Mouse (Mus musculus) granulocyte monocyte progenitor cell, adult 5-6 weeks (primary cell): ENCODE measurements around the gene Mesp1. TPM values are rescaled to one million over a fixed set of nuclear protein-coding genes. Genes with fewer than 3 reads are reported as not detected.
"Not testable (repeated sequence)": the region's sequence is repeated elsewhere in the genome, so short reads cannot be mapped to it uniquely, and the experiment has no call there.

ENCODE experiments used
- ATAC-seq: replicated peaks from 2 replicates; pipeline ENCODE4 v1.8.0; 2016; ENCODE audit warnings: mild to moderate bottlenecking, moderate TSS enrichment, inconsistent platforms; ENCODE audit not compliant: poor library complexity, severe bottlenecking
- total RNA-seq, 2 experiments: library from RNA; stranded (forward) in 1 of 2; stranded (reverse) in 1 of 2; fragments of 200-712, 200-1000 nt in 1 of 2; fragments of >200 nt in 1 of 2; fragmentation: Nextera tagmentation in 1 of 2; gene quantifications; 2 replicates each; pipeline ENCODE4 v1.2.3; 2014 to 2017

Gene Mesp1
- total RNA-seq, 2 experiments from 2014 or later: not detected

DNA sequence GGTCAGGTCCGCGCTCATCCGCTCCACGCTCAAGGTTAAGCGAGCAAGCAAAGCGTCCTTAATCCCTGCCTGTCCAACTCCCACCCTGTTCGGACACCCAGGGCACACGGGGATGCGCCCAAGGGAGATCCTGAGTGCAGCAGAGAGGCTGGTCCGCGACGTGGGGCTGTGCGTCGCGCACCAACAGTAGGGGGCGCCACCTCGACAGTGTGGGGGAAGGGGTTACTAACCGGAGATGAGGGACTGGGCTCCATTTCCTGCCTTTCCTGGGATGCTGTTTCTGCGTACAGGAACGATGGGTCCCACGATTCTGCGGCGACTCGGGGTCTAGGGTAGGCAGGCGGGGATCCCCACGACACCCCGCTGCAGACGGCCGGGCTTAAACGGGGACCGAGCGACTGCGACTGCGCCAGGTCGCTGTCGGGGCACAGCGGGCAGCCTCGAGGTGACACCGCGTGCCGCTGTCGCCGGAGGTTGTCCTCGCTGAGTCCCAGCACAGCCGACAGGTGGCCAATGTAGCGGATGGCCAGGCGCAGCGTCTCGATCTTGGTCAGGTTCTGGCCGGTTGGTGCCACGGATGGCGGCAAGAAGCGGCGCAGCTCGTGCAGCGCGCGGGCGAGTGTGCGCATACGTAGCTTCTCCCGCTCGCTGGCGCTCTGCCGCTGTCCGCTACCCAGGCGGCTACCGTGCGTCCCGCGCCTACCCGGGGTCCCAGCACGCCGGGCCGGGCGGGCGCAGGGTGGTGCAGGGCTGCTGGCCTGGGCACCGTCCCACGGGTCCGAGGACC, 760 bp downstream of the Mesp1 start:
- peak; percentile 55 for ATAC-seq

GRCm38 (mm10) chr7:79789812-79790211, 3.8 kb downstream of the Mesp1 start:
- ATAC-seq: not testable (repeated sequence)

DNA sequence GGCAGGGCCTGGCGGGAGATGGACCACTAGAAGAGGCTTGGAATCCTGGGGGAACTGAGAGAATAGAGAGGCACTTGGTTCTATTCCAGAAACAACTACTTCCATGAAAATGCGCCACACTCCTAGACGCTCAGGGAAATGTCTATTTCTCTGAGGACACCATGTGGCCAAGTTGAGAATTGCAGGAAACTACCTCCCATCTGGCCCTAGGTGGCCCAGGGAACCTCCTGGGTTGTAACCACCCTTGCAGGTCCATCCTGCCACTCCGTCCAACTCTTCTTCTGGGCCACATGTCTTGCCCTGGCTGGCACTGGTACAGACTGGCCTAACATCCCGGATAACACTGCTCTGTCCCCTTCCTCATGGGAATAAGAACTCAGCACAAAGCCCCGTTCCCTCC, 7.3 kb downstream of the Mesp1 start:
- ATAC-seq: peak; percentile 75

- ATAC-seq: no peak
Measured at GRCm38 (mm10) chr7:79782516-79782855, 11.1 kb downstream of the Mesp1 start.

GRCm38 (mm10) chr7:79781826-79782515, 11.6 kb downstream of the Mesp1 start:
- ATAC-seq: no peak

GRCm38 (mm10) chr7:79780647-79781626, 12.7 kb downstream of the Mesp1 start:
- peak; percentile 84 for ATAC-seq

DNA sequence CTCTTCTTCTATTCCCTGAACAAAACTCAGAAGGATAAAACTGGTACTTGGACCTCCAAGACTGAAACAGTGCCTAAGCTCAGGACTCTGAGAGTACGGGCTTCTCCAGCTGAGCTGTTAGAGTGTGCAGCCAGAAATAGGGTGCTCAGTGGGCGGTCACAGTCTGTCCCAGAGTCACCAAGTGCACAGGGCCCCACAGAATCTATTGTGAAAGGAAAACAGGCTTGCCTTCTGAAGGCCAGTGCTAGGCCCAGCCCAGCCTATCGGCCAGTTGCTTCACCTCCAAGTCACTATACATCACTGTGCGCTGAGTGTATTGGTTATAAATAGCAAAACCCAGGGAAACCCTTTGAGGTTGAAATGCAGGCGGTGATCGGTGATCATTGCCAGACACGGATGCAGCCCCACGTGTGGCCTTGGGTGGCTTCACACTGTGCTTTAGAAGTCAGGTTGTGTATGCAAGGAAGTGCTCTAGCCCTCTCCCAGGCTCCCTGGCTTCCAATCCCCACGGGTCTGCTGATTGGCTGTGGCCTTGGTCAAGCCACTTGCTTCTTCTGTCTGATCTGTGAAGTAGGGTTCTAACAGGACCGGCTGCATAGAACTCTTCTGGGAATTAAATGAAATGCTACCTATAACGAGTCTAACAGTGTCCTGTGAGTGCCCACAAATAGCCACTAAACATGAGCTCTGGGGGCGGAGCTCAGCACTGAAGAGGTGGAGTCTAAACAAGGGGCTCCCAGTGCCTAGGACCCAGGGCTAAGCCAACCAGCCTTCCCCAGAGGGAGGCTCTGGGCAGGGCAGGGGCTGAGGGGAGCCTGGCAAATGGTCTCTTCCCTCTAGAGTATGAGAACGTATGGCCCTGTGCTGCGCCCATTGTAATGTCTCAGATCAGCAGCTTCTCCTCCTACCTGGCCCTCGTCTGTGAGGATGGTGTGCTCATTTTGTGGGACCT, 21.8 kb downstream of the Mesp1 start:
- no peak for ATAC-seq

GRCm38 (mm10) chr7:79769664-79770063, 23.9 kb downstream of the Mesp1 start:
- ATAC-seq: no peak

- no peak for ATAC-seq
Measured at GRCm38 (mm10) chr7:79765991-79766390, 27.6 kb downstream of the Mesp1 start.

GRCm38 (mm10) chr7:79762106-79762505, 31.5 kb downstream of the Mesp1 start:
- no peak for ATAC-seq

- ATAC-seq: no peak
Measured at GRCm38 (mm10) chr7:79761124-79761876, 32.3 kb downstream of the Mesp1 start.

DNA sequence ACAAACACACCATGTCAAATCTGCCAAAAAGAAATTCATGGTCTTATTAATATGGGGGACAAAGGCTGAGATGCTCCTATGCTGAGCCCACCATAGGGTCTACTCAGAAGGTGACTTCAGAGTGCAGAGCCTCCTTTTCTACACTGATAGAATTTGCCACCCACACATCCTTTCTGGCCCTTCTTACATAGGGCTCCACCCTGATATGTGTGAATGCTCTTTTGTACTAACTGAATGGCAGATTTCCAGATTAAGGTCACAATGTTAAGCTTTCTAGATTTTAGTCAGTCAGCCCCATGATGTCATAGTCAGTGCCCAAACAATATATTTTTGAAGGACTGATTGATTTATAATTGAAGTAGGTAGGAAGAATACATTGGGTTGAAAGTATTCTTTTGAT, 33.8 kb downstream of the Mesp1 start:
- ATAC-seq: no peak

DNA sequence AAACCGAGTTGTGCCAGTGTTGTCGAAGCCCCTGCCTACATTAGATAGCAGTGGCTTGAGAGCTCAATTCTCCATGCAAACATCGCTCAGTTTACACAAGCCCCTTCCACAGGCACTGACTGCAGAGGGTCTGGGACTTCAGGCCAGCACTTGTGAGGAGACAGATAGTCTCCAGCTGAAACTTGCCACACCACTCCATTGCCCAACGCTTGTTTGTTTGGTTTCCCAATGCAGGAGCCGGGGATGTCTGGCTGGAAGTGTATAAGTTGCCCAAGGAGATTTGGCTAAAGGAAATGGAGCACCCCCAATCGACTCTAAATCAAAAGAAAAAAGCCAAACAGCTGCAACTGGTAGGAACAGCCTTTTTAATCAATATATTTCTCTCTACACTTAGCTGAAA, 35.4 kb downstream of the Mesp1 start:
- ATAC-seq: no peak; the same call in 1 of the 2 replicates

- ATAC-seq: no peak
Measured at GRCm38 (mm10) chr7:79756334-79756733, 37.3 kb downstream of the Mesp1 start.

GRCm38 (mm10) chr7:79749511-79749910, 44.1 kb downstream of the Mesp1 start:
- no peak for ATAC-seq

DNA sequence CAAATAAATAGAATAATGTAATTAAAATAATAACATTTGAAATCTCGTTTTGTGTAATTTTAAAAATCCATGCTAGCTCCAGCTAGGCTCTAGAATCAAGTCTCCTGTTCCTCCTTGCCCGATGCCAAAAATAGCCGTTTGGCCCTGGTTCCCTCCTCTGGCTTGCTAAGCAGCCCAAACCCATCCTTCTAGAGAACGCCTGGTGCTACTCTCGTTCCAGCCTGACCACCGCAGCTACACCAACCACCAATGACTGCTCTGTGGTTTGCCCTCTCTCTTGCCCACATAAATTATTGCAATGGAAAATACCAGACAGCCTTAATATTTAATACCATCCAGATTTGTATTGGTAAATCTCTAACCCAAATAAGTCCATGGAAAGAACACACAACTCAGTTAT, 45.9 kb downstream of the Mesp1 start:
- no peak for ATAC-seq

DNA sequence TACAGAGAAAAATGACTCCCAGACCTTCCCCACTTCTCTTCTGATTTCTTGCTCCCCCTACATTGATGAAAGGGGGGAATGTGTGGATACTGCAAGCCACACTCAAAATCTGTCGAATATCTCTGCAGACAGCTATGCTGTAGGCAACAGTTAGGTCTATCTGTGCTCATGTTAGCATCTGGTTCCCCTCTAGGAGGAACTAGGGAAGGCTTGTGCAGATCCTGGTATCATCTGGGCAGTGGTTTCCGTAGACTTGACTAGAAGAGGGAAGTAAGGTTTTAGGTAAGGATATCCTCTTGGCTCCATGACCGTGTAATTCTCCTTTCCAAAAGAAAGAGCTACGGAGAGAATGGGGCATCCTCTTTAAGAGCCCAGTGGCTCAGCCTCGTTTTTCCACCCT, 49.0 kb downstream of the Mesp1 start:
- peak; percentile 85 for ATAC-seq

DNA sequence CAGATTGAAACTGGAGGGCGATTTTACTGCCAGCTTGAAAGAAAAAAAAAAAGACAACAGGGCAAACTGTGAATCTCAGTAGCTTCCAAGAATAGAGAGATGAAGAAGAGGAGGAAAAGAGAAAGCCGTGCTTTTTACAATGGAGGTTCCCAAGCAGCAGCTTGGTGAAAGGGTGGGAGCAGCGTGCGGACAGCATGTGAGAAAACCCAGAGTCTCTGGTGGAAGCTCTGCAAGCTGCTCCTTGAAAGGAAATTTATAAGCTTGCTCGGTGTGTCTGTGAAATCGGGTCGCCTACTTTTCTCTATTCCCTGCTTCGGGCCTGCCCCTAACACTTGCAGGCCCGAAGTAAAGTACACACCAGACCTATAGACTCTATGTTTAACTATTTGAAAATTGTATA, 49.5 kb downstream of the Mesp1 start:
- no peak for ATAC-seq
